Mouse (Mus musculus): ENCODE results near the gene Cfap54.

Gene Cfap54

GRCm38 (mm10) chr10:93081133-93081779, at the start of gene Cfap54:
TSS of gene Cfap54 (minus strand) at chr10:93081618.
- DNase-seq (ENCODE audit: low read depth): peak; percentile 96

GRCm38 (mm10) chr10:93130456-93130940, 49.1 kb upstream of the Cfap54 start:
- DNase-seq (ENCODE audit: low read depth): no peak

GRCm38 (mm10) chr10:93129904-93130455, 48.6 kb upstream of the Cfap54 start:
- no peak for DNase-seq (ENCODE audit: low read depth)

- DNase-seq (ENCODE audit: low read depth): no peak
These were observed 47.9 kb upstream of the Cfap54 start for GRCm38 (mm10) chr10:93129345-93129744.

- DNase-seq (ENCODE audit: low read depth): no peak
These were observed 47.1 kb upstream of the Cfap54 start for GRCm38 (mm10) chr10:93128566-93128965.

GRCm38 (mm10) chr10:93126025-93126424, 44.6 kb upstream of the Cfap54 start:
- DNase-seq (ENCODE audit: low read depth): no peak

- peak; percentile 78 for DNase-seq (ENCODE audit: low read depth)
These were observed 42.7 kb upstream of the Cfap54 start for GRCm38 (mm10) chr10:93123957-93124613.

- no peak for DNase-seq (ENCODE audit: low read depth)
These were observed 41.9 kb upstream of the Cfap54 start for GRCm38 (mm10) chr10:93123310-93123709.

GRCm38 (mm10) chr10:93122399-93123184, 41.2 kb upstream of the Cfap54 start:
- DNase-seq (ENCODE audit: low read depth): no peak

GRCm38 (mm10) chr10:93121262-93121860, 39.9 kb upstream of the Cfap54 start:
- no peak for DNase-seq (ENCODE audit: low read depth)

- no peak for DNase-seq (ENCODE audit: low read depth)
These were observed 38.4 kb upstream of the Cfap54 start for GRCm38 (mm10) chr10:93119809-93120208.

GRCm38 (mm10) chr10:93116636-93117035, 35.2 kb upstream of the Cfap54 start:
- DNase-seq (ENCODE audit: low read depth): no peak

GRCm38 (mm10) chr10:93115743-93116142, 34.3 kb upstream of the Cfap54 start:
- no peak for DNase-seq (ENCODE audit: low read depth)

GRCm38 (mm10) chr10:93114782-93115181, 33.4 kb upstream of the Cfap54 start:
- DNase-seq (ENCODE audit: low read depth): no peak

GRCm38 (mm10) chr10:93113968-93114367, 32.5 kb upstream of the Cfap54 start:
- DNase-seq (ENCODE audit: low read depth): no peak

GRCm38 (mm10) chr10:93112021-93112420, 30.6 kb upstream of the Cfap54 start:
- DNase-seq (ENCODE audit: low read depth): no peak

- DNase-seq (ENCODE audit: low read depth): no peak
These were observed 30.0 kb upstream of the Cfap54 start for GRCm38 (mm10) chr10:93111412-93111811.

- DNase-seq (ENCODE audit: low read depth): no peak
These were observed 23.9 kb upstream of the Cfap54 start for GRCm38 (mm10) chr10:93105358-93105757.

- no peak for DNase-seq (ENCODE audit: low read depth)
These were observed 22.9 kb upstream of the Cfap54 start for GRCm38 (mm10) chr10:93104357-93104756.

- DNase-seq (ENCODE audit: low read depth): no peak
These were observed 22.3 kb upstream of the Cfap54 start for GRCm38 (mm10) chr10:93103676-93104075.

GRCm38 (mm10) chr10:93102321-93102720, 20.9 kb upstream of the Cfap54 start:
- DNase-seq (ENCODE audit: low read depth): no peak

- no peak for DNase-seq (ENCODE audit: low read depth)
These were observed 16.9 kb upstream of the Cfap54 start for GRCm38 (mm10) chr10:93098211-93098805.

All from c-Kit-positive CD71-negative TER-119-negative erythroid progenitor cells, embryonic 14.5 days (primary cell).